Mouse (Mus musculus) bone marrow macrophage, adult 2 months (primary cell): ENCODE results near the gene Itga11. TPM values are rescaled to one million over a fixed set of nuclear protein-coding genes. Genes with fewer than 3 reads are reported as not detected.

ENCODE experiments used
- H3K27ac ChIP-seq: 2 replicates; pipeline ENCODE4 v1.5.1; 2012; ENCODE audit warnings: low read depth, low read length; ENCODE audit not compliant: insufficient read depth
- H3K4me1 ChIP-seq: 2 replicates; pipeline ENCODE4 v1.6.1; 2012; ENCODE audit warnings: low read length; ENCODE audit not compliant: control insufficient read depth, insufficient read depth
- H3K4me3 ChIP-seq: 2 replicates; pipeline ENCODE4 v1.5.1; 2012; ENCODE audit warnings: mild to moderate bottlenecking, low read length, moderate library complexity; ENCODE audit not compliant: insufficient read depth
- CTCF ChIP-seq: IDR thresholded peaks from 2 replicates; pipeline ENCODE4 v1.5.1; 2012; ENCODE audit warnings: low read depth, mild to moderate bottlenecking, low read length, moderate library complexity
- POLR2A ChIP-seq: IDR thresholded peaks from 2 replicates; pipeline ENCODE4 v1.6.1; 2012; ENCODE audit warnings: mild to moderate bottlenecking, low read depth, low read length, borderline replicate concordance
- polyA plus RNA-seq: library from polyadenylated mRNA; stranded (reverse); fragments of >200 nt; gene quantifications from 2 replicates; pipeline ENCODE4 v1.2.4, GENCODE M21; 2012; ENCODE audit not compliant: missing spikeins, insufficient read depth, insufficient read length

The Itga11 gene
- polyA plus RNA-seq, 1 experiment, result 0.46 TPM

- no peak for TF ChIP-seq POLR2A
- no peak for TF ChIP-seq CTCF
- Histone ChIP-seq H3K4me3 (no peak overlapping the region), H3K27ac (no peak overlapping the region), H3K4me1 (no peaks in the 10 kb centered on the region)
Measured at GRCm38 (mm10) chr9:62763478-62763877, 85.9 kb downstream of the Itga11 start.

- H3K4me1 ChIP-seq, result no peaks in the 10 kb centered on the region
- no peak overlapping the region for H3K27ac ChIP-seq
- TF ChIP-seq POLR2A (no peak), CTCF (no peak)
- H3K4me3 ChIP-seq, result no peak overlapping the region
Measured at GRCm38 (mm10) chr9:62765346-62765745, 87.7 kb downstream of the Itga11 start.

GRCm38 (mm10) chr9:62767464-62767863 lies 89.8 kb downstream of the Itga11 start:
- no peaks in the 10 kb centered on the region for H3K4me1 ChIP-seq
- H3K27ac ChIP-seq, result no peak overlapping the region
- TF ChIP-seq CTCF (no peak), POLR2A (no peak)
- H3K4me3 ChIP-seq, result no peak overlapping the region

- Histone ChIP-seq H3K4me3 (no peak overlapping the region), H3K4me1 (no peaks in the 10 kb centered on the region), H3K27ac (no peak overlapping the region)
- TF ChIP-seq POLR2A (no peak), CTCF (no peak)
Measured at GRCm38 (mm10) chr9:62768361-62768760, 90.7 kb downstream of the Itga11 start.

- H3K27ac ChIP-seq, result no peak overlapping the region
- no peaks in the 10 kb centered on the region for H3K4me1 ChIP-seq
- TF ChIP-seq CTCF, result no peak
- no peak for TF ChIP-seq POLR2A
- no peak overlapping the region for H3K4me3 ChIP-seq
Measured at GRCm38 (mm10) chr9:62772746-62773145, 95.1 kb downstream of the Itga11 start.

GRCm38 (mm10) chr9:62775464-62775863 lies 97.8 kb downstream of the Itga11 start:
- Histone ChIP-seq H3K27ac (no peak overlapping the region), H3K4me1 (no peaks in the 10 kb centered on the region), H3K4me3 (no peak overlapping the region)
- TF ChIP-seq CTCF (no peak), POLR2A (no peak)

- Histone ChIP-seq H3K27ac (no peak overlapping the region), H3K4me3 (no peak overlapping the region), H3K4me1 (no peaks in the 10 kb centered on the region)
- TF ChIP-seq CTCF, result peak; percentile 39; the same call in 1 of the 2 replicates
- no peak for TF ChIP-seq POLR2A
Measured at GRCm38 (mm10) chr9:62777461-62777860, 99.8 kb downstream of the Itga11 start.

- Histone ChIP-seq H3K27ac (no peak overlapping the region), H3K4me3 (no peak overlapping the region), H3K4me1 (no peaks in the 10 kb centered on the region)
- TF ChIP-seq POLR2A (no peak), CTCF (no peak)
Measured at GRCm38 (mm10) chr9:62778721-62779120, 101.1 kb downstream of the Itga11 start.

GRCm38 (mm10) chr9:62781965-62782364 lies 104.3 kb downstream of the Itga11 start:
- no peak overlapping the region for H3K4me3 ChIP-seq
- no peak for TF ChIP-seq CTCF
- no peak for TF ChIP-seq POLR2A
- no peak overlapping the region for H3K27ac ChIP-seq
- H3K4me1 ChIP-seq, result peaks cover 2% of the 10 kb centered on the region; the same call in 1 of the 2 replicates

GRCm38 (mm10) chr9:62782976-62783781 lies 105.6 kb downstream of the Itga11 start:
- Histone ChIP-seq H3K4me1 (peaks cover 2% of the 10 kb centered on the region; the same call in 1 of the 2 replicates), H3K4me3 (no peak overlapping the region), H3K27ac (no peak overlapping the region)
- TF ChIP-seq CTCF (no peak), POLR2A (no peak)

- no peak overlapping the region for H3K27ac ChIP-seq
- no peak overlapping the region for H3K4me3 ChIP-seq
- H3K4me1 ChIP-seq, result peaks cover 2% of the 10 kb centered on the region; the same call in 1 of the 2 replicates
- no peak for TF ChIP-seq CTCF
- no peak for TF ChIP-seq POLR2A
Measured at GRCm38 (mm10) chr9:62784233-62784632, 106.6 kb downstream of the Itga11 start.
